Mouse (Mus musculus) cerebral cortex, adult 2 months (tissue): ENCODE results near the gene G530012D18Rik.

Experiments used
- WGBS: fragments of 180-500 bp; shearing (Covaris S2); methylation state at CpG from one replicate; pipeline ENCODE4 v1.1.7; 2018; 5-methylcytosine and 5-hydroxymethylcytosine counted together

G530012D18Rik gene

GRCm38 (mm10) chr1:85575376-85575775 is at the start of gene G530012D18Rik:
Gene G530012D18Rik (plus strand): TSS chr1:85575676.
- 72% methylated on average over 2 of the region's 3 CpGs for WGBS

- WGBS: 77% methylated on average over 3 of the region's 3 CpGs
Measured at GRCm38 (mm10) chr1:85526401-85526800, 49.1 kb upstream of the G530012D18Rik start.

- 63% methylated on average over 13 of the region's 15 CpGs for WGBS
Measured at GRCm38 (mm10) chr1:85528451-85529110, 46.9 kb upstream of the G530012D18Rik start.

GRCm38 (mm10) chr1:85543818-85544217 is 31.7 kb upstream of the G530012D18Rik start:
- WGBS: 67% methylated on average over 4 of the region's 4 CpGs

- 83% methylated on average over 4 of the region's 4 CpGs for WGBS
Measured at GRCm38 (mm10) chr1:85555261-85555660, 20.2 kb upstream of the G530012D18Rik start.

GRCm38 (mm10) chr1:85573554-85573953 is 1.9 kb upstream of the G530012D18Rik start:
- whole genome bisulfite sequencing: 69% methylated on average over 4 of the region's 4 CpGs

GRCm38 (mm10) chr1:85578372-85579010 is 3.0 kb downstream of the G530012D18Rik start:
- WGBS: 58% methylated on average over 3 of the region's 3 CpGs

- 67% methylated on average over 6 of the region's 7 CpGs for WGBS
Measured at GRCm38 (mm10) chr1:85579199-85580147, 4.0 kb downstream of the G530012D18Rik start.

GRCm38 (mm10) chr1:85580148-85580534 is 4.7 kb downstream of the G530012D18Rik start:
- WGBS: 66% methylated on average over 3 of the region's 4 CpGs

- WGBS: 64% methylated on average over 3 of the region's 3 CpGs
Measured at GRCm38 (mm10) chr1:85580578-85580977, 5.1 kb downstream of the G530012D18Rik start.

GRCm38 (mm10) chr1:85581518-85581917 is 6.0 kb downstream of the G530012D18Rik start:
- 30% methylated on average over 5 of the region's 5 CpGs for WGBS

- WGBS: 79% methylated on average over 1 of the region's 2 CpGs
Measured at GRCm38 (mm10) chr1:85588697-85589096, 13.2 kb downstream of the G530012D18Rik start.

GRCm38 (mm10) chr1:85592526-85592925 is 17.1 kb downstream of the G530012D18Rik start:
- WGBS: 80% methylated on average over 8 of the region's 8 CpGs

- whole genome bisulfite sequencing: 73% methylated on average over 17 of the region's 17 CpGs
Measured at GRCm38 (mm10) chr1:85598271-85599012, 23.0 kb downstream of the G530012D18Rik start, which contains the start of gene Sp110. Gene Sp110 (minus strand): TSS chr1:85598817.

- 60% methylated on average over 1 of the region's 5 CpGs for WGBS
Measured at GRCm38 (mm10) chr1:85600078-85600477, 24.6 kb downstream of the G530012D18Rik start, which contains the start of gene Sp140. Gene Sp140 (plus strand): TSS chr1:85600378.

GRCm38 (mm10) chr1:85600794-85601193 is 25.3 kb downstream of the G530012D18Rik start:
- 66% methylated on average over 4 of the region's 4 CpGs for WGBS

- WGBS: 100% methylated on average over 1 of the region's 1 CpGs
Measured at GRCm38 (mm10) chr1:85604341-85604740, 28.9 kb downstream of the G530012D18Rik start.

GRCm38 (mm10) chr1:85608361-85608760 is 32.9 kb downstream of the G530012D18Rik start:
- 66% methylated on average over 4 of the region's 4 CpGs for WGBS

- no CpG with 5 or more reads among the region's 4 CpGs for WGBS
Measured at GRCm38 (mm10) chr1:85610581-85610980, 35.1 kb downstream of the G530012D18Rik start.

GRCm38 (mm10) chr1:85615096-85615495 is 39.6 kb downstream of the G530012D18Rik start:
- 93% methylated on average over 3 of the region's 3 CpGs for whole genome bisulfite sequencing

GRCm38 (mm10) chr1:85615819-85616218 is 40.3 kb downstream of the G530012D18Rik start:
- WGBS: 55% methylated on average over 3 of the region's 3 CpGs
